Mouse (Mus musculus) C2C12 (cell line): Measurements from ENCODE around the gene Usp43.

Experiments used
- CTCF ChIP-seq: IDR thresholded peaks from one replicate; pipeline ENCODE4 v1.5.1; 2011; ENCODE audit not compliant: control insufficient read depth, insufficient read depth, insufficient read length
- MAX ChIP-seq: IDR thresholded peaks from one replicate; pipeline ENCODE4 v1.6.1; 2011; ENCODE audit warnings: mild to moderate bottlenecking, control low read depth
- MYOD1 ChIP-seq: IDR thresholded peaks from one replicate; pipeline ENCODE4 v1.6.1; 2011; ENCODE audit warnings: low read depth; ENCODE audit not compliant: control insufficient read depth, insufficient read length
- USF1 ChIP-seq: IDR thresholded peaks from one replicate; pipeline ENCODE4 v1.6.1; 2011; ENCODE audit warnings: low read depth, mild to moderate bottlenecking, control low read depth, moderate library complexity

DNA sequence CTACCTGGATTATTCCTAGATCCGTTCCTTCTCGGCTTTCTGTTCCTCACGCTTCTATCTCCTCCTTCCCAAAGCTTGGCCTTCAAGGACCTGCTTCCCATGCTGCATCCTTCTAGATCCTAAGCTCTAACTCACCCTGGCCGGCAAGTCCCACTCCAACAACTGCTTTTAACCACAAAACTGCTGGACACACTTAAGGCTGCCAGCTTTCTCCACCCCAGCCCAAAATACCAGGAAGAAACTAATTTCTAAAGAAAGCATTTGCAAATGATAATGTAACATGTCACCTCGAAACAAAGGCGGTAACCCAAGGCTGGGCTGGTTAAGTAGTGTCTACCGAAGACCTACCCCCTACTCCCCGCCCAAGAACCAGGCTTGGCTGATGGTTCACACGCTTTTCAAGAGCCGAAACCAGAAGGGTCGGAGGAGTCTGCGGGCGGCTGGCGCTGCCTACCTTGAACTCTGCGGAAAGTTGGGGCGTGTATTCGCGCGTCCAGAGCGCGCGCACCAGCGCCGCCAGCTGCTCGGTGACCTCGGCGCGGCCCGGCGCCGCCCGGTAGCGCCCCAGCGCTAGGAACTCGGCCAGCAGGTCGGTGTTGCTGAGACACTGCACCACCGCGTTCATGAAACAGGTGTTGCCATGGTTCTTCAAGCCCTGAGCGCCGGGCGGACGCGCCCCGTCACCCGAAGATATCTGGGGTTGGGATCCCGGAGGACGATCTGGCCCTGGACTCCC, 694 bp downstream of the Usp43 start:
- peak; percentile 71 for TF ChIP-seq CTCF
- no peak for TF ChIP-seq USF1
- no peak for TF ChIP-seq MAX
- TF ChIP-seq MYOD1 = peak; percentile 38
